Mouse (Mus musculus) stomach, postnatal 0 days (tissue): ENCODE results near the gene Gon7. TPM values are rescaled to one million over a fixed set of nuclear protein-coding genes. Genes with fewer than 3 reads are reported as not detected.

ENCODE experiments used
- ATAC-seq: fragments of 200-750 bp; cut with Nextera tagmentation; 2 replicates; pipeline ENCODE4 v1.8.0; 2017; ENCODE audit not compliant: low FRiP score, low TSS enrichment
- DNase-seq: peaks from one replicate; pipeline ENCODE4 v3.0.0-alpha.2; 2016; ENCODE audit warnings: low spot score
- H3K27ac ChIP-seq: fragments of 300-500 bp; sonication (generic); replicated peaks from 2 replicates; pipeline ENCODE4 v1.5.1; 2014; ENCODE audit warnings: mild to moderate bottlenecking, control low read depth
- H3K27me3 ChIP-seq: fragments of 300-500 bp; sonication (generic); 2 replicates; pipeline ENCODE4 v1.6.1; 2014; ENCODE audit warnings: low read length; ENCODE audit not compliant: control insufficient read depth, insufficient read depth
- H3K36me3 ChIP-seq: fragments of 300-500 bp; sonication (generic); 2 replicates; pipeline ENCODE4 v1.6.1; 2014; ENCODE audit warnings: low read length, mixed read lengths; ENCODE audit not compliant: control insufficient read depth, insufficient read depth
- H3K4me1 ChIP-seq: fragments of 300-500 bp; sonication (generic); replicated peaks from 2 replicates; pipeline ENCODE4 v1.6.1; 2014; ENCODE audit warnings: antibody characterized with exemption; ENCODE audit not compliant: control insufficient read depth, insufficient read depth
- H3K4me2 ChIP-seq: fragments of 300-500 bp; sonication (generic); replicated peaks from 2 replicates; pipeline ENCODE4 v1.6.1; 2014; ENCODE audit warnings: low read depth, mild to moderate bottlenecking, control low read depth, moderate library complexity
- H3K4me3 ChIP-seq: fragments of 300-500 bp; sonication (generic); 2 replicates; pipeline ENCODE4 v1.5.1; 2014; ENCODE audit warnings: low read depth, low read length, control low read depth
- H3K9ac ChIP-seq: fragments of 300-500 bp; sonication (generic); 2 replicates; pipeline ENCODE4 v1.6.1; 2014; ENCODE audit warnings: mild to moderate bottlenecking, low read length, control low read depth, mixed read lengths
- H3K9me3 ChIP-seq: fragments of 300-500 bp; sonication (generic); 2 replicates; pipeline ENCODE4 v1.6.1; 2016; ENCODE audit warnings: low read length; ENCODE audit not compliant: control insufficient read depth
- CTCF ChIP-seq: IDR thresholded peaks from 2 replicates; pipeline ENCODE4 v1.5.1; 2016; ENCODE audit warnings: antibody characterized with exemption, low read depth, mild to moderate bottlenecking, moderate library complexity
- EP300 ChIP-seq: optimal IDR thresholded peaks from 2 replicates; pipeline ENCODE3; 2016; ENCODE audit warnings: antibody characterized with exemption
- WGBS: fragments of 180-500 bp; shearing (Covaris S2); extraction: QIAGEN DNeasy Blood & Tissue Kit; methylation state at CpG from one replicate; pipeline ENCODE4 v1.1.7; 2014; 5-methylcytosine and 5-hydroxymethylcytosine counted together
- polyA plus RNA-seq: library from polyadenylated mRNA; unstranded; fragments of >200 nt; fragmentation: Nextera tagmentation; extraction: Ambion mirVana; gene quantifications from 2 replicates; pipeline ENCODE4 v1.2.1, GENCODE M21; 2015

Gon7 gene
- polyA plus RNA-seq, 1 experiment from 2014 or later, result 14.7 TPM

GRCm38 (mm10) chr12:102779452-102779851, 21.8 kb upstream of the Gon7 start:
- ATAC-seq, result peak; percentile 64; the same call in 1 of the 2 replicates

GRCm38 (mm10) chr12:102778151-102778550, 20.5 kb upstream of the Gon7 start:
- H3K27me3 ChIP-seq, result no peaks in the 10 kb centered on the region
- no peaks in the 10 kb centered on the region for H3K4me1 ChIP-seq
- H3K9ac ChIP-seq, result no peak overlapping the region
- H3K4me2 ChIP-seq, result no peak overlapping the region
- no peak for TF ChIP-seq CTCF
- TF ChIP-seq EP300, result no peak
- H3K9me3 ChIP-seq, result no peaks in the 10 kb centered on the region
- no peak overlapping the region for H3K4me3 ChIP-seq
- H3K27ac ChIP-seq, result no peak overlapping the region
- DNase-seq (no peak), ATAC-seq (no peak)
- peaks cover 15% of the 10 kb centered on the region for H3K36me3 ChIP-seq
- WGBS, result 81% methylated on average over 5 of the region's 5 CpGs

More at GRCm38 (mm10) chr12:102779452-102779851, 21.8 kb upstream of the Gon7 start:
- peaks cover 14% of the 10 kb centered on the region for H3K36me3 ChIP-seq
- no peak overlapping the region for H3K4me2 ChIP-seq
- 38% methylated on average over 3 of the region's 3 CpGs for WGBS
- TF ChIP-seq EP300, result no peak
- TF ChIP-seq CTCF, result peak; percentile 60
- DNase-seq, result peak; percentile 63
- H3K4me3 ChIP-seq, result no peak overlapping the region
- no peaks in the 10 kb centered on the region for H3K4me1 ChIP-seq
- H3K27ac ChIP-seq, result no peak overlapping the region
- H3K27me3 ChIP-seq, result no peaks in the 10 kb centered on the region
- H3K9me3 ChIP-seq, result no peaks in the 10 kb centered on the region
- no peak overlapping the region for H3K9ac ChIP-seq

GRCm38 (mm10) chr12:102776035-102776434, 18.4 kb upstream of the Gon7 start:
- 92% methylated on average over 14 of the region's 14 CpGs for WGBS
- H3K4me2 ChIP-seq, result no peak overlapping the region
- H3K27me3 ChIP-seq, result no peaks in the 10 kb centered on the region
- peaks cover 23% of the 10 kb centered on the region for H3K36me3 ChIP-seq
- H3K27ac ChIP-seq, result no peak overlapping the region
- no peak for ATAC-seq
- no peaks in the 10 kb centered on the region for H3K4me1 ChIP-seq
- DNase-seq, result no peak
- H3K9me3 ChIP-seq, result no peaks in the 10 kb centered on the region
- no peak overlapping the region for H3K9ac ChIP-seq
- no peak overlapping the region for H3K4me3 ChIP-seq
- no peak for TF ChIP-seq EP300
- TF ChIP-seq CTCF, result no peak

- H3K27me3 ChIP-seq, result no peaks in the 10 kb centered on the region
- H3K9ac ChIP-seq, result no peak overlapping the region
- 94% methylated on average over 5 of the region's 5 CpGs for WGBS
- DNase-seq (no peak), ATAC-seq (no peak)
- no peak for TF ChIP-seq CTCF
- TF ChIP-seq EP300, result no peak
- no peak overlapping the region for H3K27ac ChIP-seq
- H3K4me2 ChIP-seq, result no peak overlapping the region
- no peak overlapping the region for H3K4me3 ChIP-seq
- no peaks in the 10 kb centered on the region for H3K4me1 ChIP-seq
- no peaks in the 10 kb centered on the region for H3K9me3 ChIP-seq
- H3K36me3 ChIP-seq, result peaks cover 29% of the 10 kb centered on the region
Measured at GRCm38 (mm10) chr12:102772676-102773075, 15.1 kb upstream of the Gon7 start.

- 92% methylated on average over 8 of the region's 8 CpGs for WGBS
- Histone ChIP-seq H3K4me3 (no peak overlapping the region), H3K4me2 (no peak overlapping the region), H3K9me3 (no peaks in the 10 kb centered on the region), H3K27me3 (no peaks in the 10 kb centered on the region), H3K36me3 (peaks cover 23% of the 10 kb centered on the region), H3K27ac (no peak overlapping the region), H3K4me1 (no peaks in the 10 kb centered on the region), H3K9ac (no peak overlapping the region)
- no peak for TF ChIP-seq EP300
- no peak for TF ChIP-seq CTCF
- ATAC-seq, result no peak
- no peak for DNase-seq
Measured at GRCm38 (mm10) chr12:102771601-102772000, 14.0 kb upstream of the Gon7 start.

GRCm38 (mm10) chr12:102769000-102769399, 11.4 kb upstream of the Gon7 start:
- H3K36me3 ChIP-seq, result peaks cover 19% of the 10 kb centered on the region
- ATAC-seq (no peak), DNase-seq (no peak)
- H3K27ac ChIP-seq, result no peak overlapping the region
- 92% methylated on average over 4 of the region's 4 CpGs for WGBS
- H3K4me1 ChIP-seq, result no peaks in the 10 kb centered on the region
- no peaks in the 10 kb centered on the region for H3K27me3 ChIP-seq
- TF ChIP-seq CTCF (peak; percentile 61), EP300 (no peak)
- no peak overlapping the region for H3K9ac ChIP-seq
- no peak overlapping the region for H3K4me2 ChIP-seq
- H3K9me3 ChIP-seq, result no peaks in the 10 kb centered on the region
- H3K4me3 ChIP-seq, result no peak overlapping the region
